In the genomic region with DNA sequence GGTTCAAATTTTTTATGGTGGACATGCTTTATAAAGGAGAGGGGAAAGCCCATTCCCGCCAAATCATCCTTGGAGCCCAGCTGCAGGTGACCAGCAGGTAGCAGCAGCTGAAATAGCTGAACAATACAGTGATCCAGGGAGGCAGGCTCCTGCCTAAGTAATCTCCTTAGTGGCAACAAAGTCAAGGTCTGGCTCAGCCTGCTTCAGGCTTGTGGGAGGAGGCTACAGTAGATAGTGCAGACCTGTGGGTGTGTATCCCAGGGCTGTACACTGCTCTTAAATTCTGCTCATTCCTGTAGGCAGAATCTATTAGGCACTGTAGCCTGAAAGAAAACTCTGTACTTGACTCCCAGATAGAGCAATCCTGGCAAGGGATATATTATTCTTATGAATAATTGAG, we compare ENCODE assay signal across 22 mouse cellular contexts. TPM values are rescaled to one million over a fixed set of nuclear protein-coding genes. Genes with fewer than 3 reads are reported as not detected.
DNase-seq lines count a peak whose midpoint lies in the region; ATAC-seq and TF ChIP-seq lines count a peak whose summit lies in the region.
"Had no signal": no experiment of that assay in that cellular context is flagged by ENCODE, and none has a peak within 500 bp of the region (broad histone marks: within the 10 kb centered on the region; RNA-seq: fewer than 3 reads in every experiment).

No protein-coding gene starts in this region.

- DNase-seq in ovary, adult 18-20 months (ENCODE audit: low spot score): peak; percentile 45
- no peak for DNase-seq in ovary, postnatal 36 days (ENCODE audit: low spot score)
- peak; percentile 30 for DNase-seq in R1 (ENCODE audit: low read depth, low spot score)
- DNase-seq in T-cell, adult 2 months (ENCODE audit: low spot score): no peak
- no peak for DNase-seq in embryo, embryonic 9.5 days (ENCODE audit: extremely low spot score)
- DNase-seq: adrenal gland, postnatal 10 days; cerebellum, adult 11-12 months; cerebellum, adult 9-10 months; cerebellum, postnatal 25 days; forebrain, postnatal 0 days; gastrocnemius, adult 2 months; gastrocnemius, postnatal 25 days; heart, adult 18-20 months; heart, postnatal 36 days; kidney, adult 11 months; kidney, adult 9 months had no signal

- peak overlapping the region; percentile 81 for H3K27ac ChIP-seq in embryonic fibroblast, embryonic 13.5 days (ENCODE audit: insufficient read depth, low read length)
- H3K27ac ChIP-seq in limb, embryonic 15.5 days: peak overlapping the region; percentile 59
- H3K27ac ChIP-seq: forebrain, embryonic 13.5 days; gastrocnemius, adult 2 months; hindbrain, postnatal 0 days had no signal

- no peaks in the 10 kb centered on the region for H3K27me3 ChIP-seq in limb, embryonic 15.5 days
- H3K27me3 ChIP-seq: forebrain, embryonic 13.5 days; heart, embryonic 12.5 days had no signal

- no peak for TF ChIP-seq CTCF in embryonic fibroblast, embryonic 13.5 days (IDR thresholded peaks at IDR 0.05; ENCODE audit: borderline replicate concordance, insufficient read depth, low read length)

- ATAC-seq in limb, embryonic 15.5 days (ENCODE audit: insufficient number of reproducible peaks, low FRiP score, low TSS enrichment, low read depth): no peak
- ATAC-seq: CD4-positive, CD25-positive, alpha-beta regulatory T cell, adult 4 months; forebrain, embryonic 13.5 days; forebrain, postnatal 0 days; hindbrain, postnatal 0 days had no signal

- H3K4me2 ChIP-seq in limb, embryonic 15.5 days: no peak overlapping the region
- H3K4me2 ChIP-seq: forebrain, embryonic 13.5 days; heart, embryonic 12.5 days had no signal

- 78% methylated on average over 1 of the region's 1 CpGs for WGBS in limb, embryonic 15.5 days

- H3K9ac ChIP-seq in limb, embryonic 15.5 days: no peak overlapping the region
- H3K9ac ChIP-seq: forebrain, embryonic 13.5 days; forebrain, postnatal 0 days; heart, embryonic 12.5 days had no signal

- peaks cover 8% of the 10 kb centered on the region; the same call in 1 of the 2 replicates for H3K36me3 ChIP-seq in limb, embryonic 15.5 days

- H3K9me3 ChIP-seq in limb, embryonic 15.5 days: no peaks in the 10 kb centered on the region
- H3K9me3 ChIP-seq: forebrain, embryonic 13.5 days had no signal

- no peak overlapping the region for H3K4me3 ChIP-seq in embryonic fibroblast, embryonic 13.5 days (ENCODE audit: insufficient read depth, low read length)
- no peak overlapping the region for H3K4me3 ChIP-seq in limb, embryonic 15.5 days
- H3K4me3 ChIP-seq: forebrain, embryonic 13.5 days; gastrocnemius, adult 2 months; heart, embryonic 12.5 days had no signal

- no peaks in the 10 kb centered on the region for H3K4me1 ChIP-seq in embryonic fibroblast, embryonic 13.5 days (ENCODE audit: control insufficient read depth, insufficient read depth, low read length)
- peaks cover 5% of the 10 kb centered on the region; the same call in 1 of the 2 replicates for H3K4me1 ChIP-seq in limb, embryonic 15.5 days
- H3K4me1 ChIP-seq: forebrain, embryonic 13.5 days; heart, embryonic 12.5 days had no signal

- no peak for TF ChIP-seq POLR2A in embryonic fibroblast, embryonic 13.5 days (IDR thresholded peaks at IDR 0.05; ENCODE audit: low read depth, low read length)

RNA-seq across cellular contexts. Expression of a gene that starts 29.3 kb away (rescaled TPM):
- polyA plus RNA-seq in embryonic fibroblast, embryonic 13.5 days (2011; ENCODE audit: insufficient read length, low read depth, missing spikeins): 34.8 and 49.0 TPM in 2 replicates
- polyA plus RNA-seq in limb, embryonic 15.5 days (2015; fragmentation: Nextera tagmentation; extraction: Ambion mirVana): 41.6 and 43.9 TPM in 2 replicates

RNA-seq across cellular contexts. Expression of a gene that starts 38.0 kb away (rescaled TPM):
- 0.27 and 1.1 TPM in 2 replicates for polyA plus RNA-seq in embryonic fibroblast, embryonic 13.5 days (2011; ENCODE audit: insufficient read length, low read depth, missing spikeins)
- 1.1 and 1.3 TPM in 2 replicates for polyA plus RNA-seq in limb, embryonic 15.5 days (2015; fragmentation: Nextera tagmentation; extraction: Ambion mirVana)
- polyA plus RNA-seq: CD4-positive, CD25-positive, alpha-beta regulatory T cell, adult 4 months had no signal

Comparison
In these comparisons a context has a peak if more than half of its experiments do, and no peak if none do; other contexts are left out.
1. DNase-seq: peak in ovary, adult 18-20 months (single experiment) and R1 (single experiment); none in ovary, postnatal 36 days (single experiment), T-cell, adult 2 months (single experiment) and embryo, embryonic 9.5 days (single experiment).